Mouse (Mus musculus) T-helper 1 cell (primary cell): ENCODE data around the gene Gm20777.
"Not testable (repeated sequence)": the region's sequence is repeated elsewhere in the genome, so short reads cannot be mapped to it uniquely, and the experiment has no call there.

Experiments used
- in situ Hi-C: fragments of 300-600 bp; cut with MboI, MseI; formaldehyde crosslinking; loops from one replicate; pipeline ENCODE4 v1.15.1; 2025; ENCODE audit warnings: high pct_unique_total_duplicates

Gm20777 gene

DNA sequence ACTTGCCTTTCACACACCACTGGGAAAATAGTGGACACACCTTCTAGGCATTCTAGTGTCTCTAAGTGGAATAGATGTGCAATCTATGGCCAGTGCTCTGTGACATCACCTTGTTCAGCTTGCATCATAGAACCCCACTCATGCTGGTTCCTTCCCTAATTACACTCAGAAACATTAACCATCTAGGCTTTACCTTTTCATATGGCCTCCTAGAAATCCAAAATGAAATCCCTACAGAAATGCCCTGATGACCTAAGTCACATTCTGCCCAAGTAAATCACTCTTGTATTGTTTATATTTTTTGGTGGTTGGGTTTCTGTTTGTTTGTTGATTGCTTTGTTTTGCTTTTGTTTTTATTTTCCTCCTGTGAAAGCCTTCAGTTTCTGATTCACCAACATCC lies at the start of gene Gm20777:
Gene Gm20777, minus strand, starts transcription at position 101 of the 400 bp plus-strand sequence.
- in situ Hi-C loops: not testable (repeated sequence)

DNA sequence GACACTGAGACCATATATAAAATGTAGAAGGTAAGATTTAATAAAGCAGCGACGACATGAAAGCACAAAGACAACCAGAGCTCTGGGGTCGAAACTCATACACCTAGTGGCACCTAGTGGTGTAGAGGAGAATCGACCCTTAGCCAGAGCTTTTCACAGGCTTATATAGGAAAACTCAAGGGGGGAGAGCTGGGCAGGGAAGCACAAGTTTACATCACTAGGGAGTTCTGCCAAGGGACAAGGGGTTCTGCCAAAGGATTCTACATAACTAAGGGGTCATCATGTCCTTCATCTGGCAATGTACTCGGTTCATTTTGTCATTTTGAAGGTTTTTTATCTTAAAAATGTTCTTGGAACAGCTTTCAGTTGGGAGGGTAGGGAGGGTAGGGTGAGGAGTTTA lies 42.7 kb downstream of the Gm20777 start:
- in situ Hi-C loops: not testable (repeated sequence)

DNA sequence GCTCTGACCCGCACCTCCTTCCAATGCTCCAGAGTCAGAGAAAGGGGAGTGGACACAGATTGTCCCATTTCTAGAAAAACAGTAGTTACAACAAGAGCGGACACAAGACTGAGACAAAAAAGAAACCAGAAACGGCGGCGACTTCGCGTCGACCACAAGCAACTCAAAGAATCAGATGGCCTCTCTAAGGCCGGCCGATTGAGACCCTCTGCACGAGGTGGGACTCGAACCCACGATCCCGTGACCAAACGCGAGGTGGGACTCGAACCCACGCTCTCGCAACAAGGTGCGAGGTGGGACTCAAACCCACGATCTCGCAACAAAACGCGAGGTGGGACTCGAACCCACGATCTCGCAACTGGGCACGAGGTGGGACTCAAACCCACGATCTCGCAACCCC lies 43.5 kb downstream of the Gm20777 start:
- in situ Hi-C loops: not testable (repeated sequence)

DNA sequence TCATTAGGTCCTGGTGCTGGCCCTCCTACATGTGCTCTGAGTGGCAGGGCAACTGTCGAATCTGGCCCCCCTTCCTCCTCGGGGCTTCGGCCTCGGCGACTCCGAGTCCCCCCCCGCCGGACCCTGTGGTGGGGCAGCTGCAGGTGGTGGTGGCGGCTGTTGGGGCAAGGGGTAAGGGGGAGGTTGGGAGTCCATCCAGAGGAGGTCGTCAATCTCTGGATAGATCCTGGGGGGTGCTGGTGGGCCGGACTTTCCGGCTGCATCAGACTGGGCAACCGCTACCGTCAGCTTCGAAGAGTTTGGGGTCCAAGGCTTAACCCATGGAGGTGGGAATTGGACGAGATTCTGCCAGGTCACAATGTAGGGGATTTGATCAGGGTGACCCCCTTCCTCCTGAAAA lies 44.0 kb downstream of the Gm20777 start:
- in situ Hi-C loops: not testable (repeated sequence)

DNA sequence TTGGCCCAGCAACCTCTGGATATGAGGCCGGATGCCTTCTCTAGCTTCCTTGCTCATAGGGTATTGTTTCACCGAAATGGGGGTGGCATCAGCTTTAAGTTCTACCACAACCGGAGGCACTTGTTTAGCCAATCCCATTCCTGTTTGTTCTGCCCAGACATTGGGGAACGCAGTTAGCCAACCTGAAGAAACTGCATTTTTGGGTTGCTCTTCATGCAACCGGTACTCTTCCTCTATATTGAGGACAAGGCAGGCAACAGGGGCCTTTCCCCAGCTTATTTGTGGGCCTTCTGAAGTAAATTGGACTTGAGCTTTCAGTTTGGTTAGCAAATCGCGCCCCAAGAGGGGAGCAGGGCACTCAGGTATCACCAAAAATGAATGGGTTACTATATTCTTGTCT lies 45.6 kb downstream of the Gm20777 start:
- in situ Hi-C loops: not testable (repeated sequence)
